Mouse (Mus musculus): ENCODE results near the gene Slco6c1.
A peak's percentile ranks its signal among the peaks of the same experiment; 100 is the strongest.

The Slco6c1 gene

GRCm38 (mm10) chr1:97128201-97128600 is at the start of gene Slco6c1:
Gene Slco6c1 (minus strand): TSS chr1:97128301.
- no peak for DNase-seq (ENCODE audit: low spot score in 2 of 2)

- DNase-seq (ENCODE audit: low spot score in 2 of 2) = no peak
Observed at GRCm38 (mm10) chr1:97038982-97039381, 89.1 kb downstream of the Slco6c1 start.

- DNase-seq (ENCODE audit: low spot score in 2 of 2) = no peak
Observed at GRCm38 (mm10) chr1:97038548-97038947, 89.6 kb downstream of the Slco6c1 start.

- DNase-seq (ENCODE audit: low spot score in 2 of 2) = no peak
Observed at GRCm38 (mm10) chr1:97037955-97038354, 90.1 kb downstream of the Slco6c1 start.

- no peak for DNase-seq (ENCODE audit: low spot score in 2 of 2)
Observed at GRCm38 (mm10) chr1:97021388-97021787, 106.7 kb downstream of the Slco6c1 start.

GRCm38 (mm10) chr1:97019404-97019803 is 108.7 kb downstream of the Slco6c1 start:
- no peak for DNase-seq (ENCODE audit: low spot score in 2 of 2)

GRCm38 (mm10) chr1:97018978-97019377 is 109.1 kb downstream of the Slco6c1 start:
- peak; percentile 45 to 62 for DNase-seq (ENCODE audit: low spot score in 2 of 2)

Data from frontal cortex, postnatal 25 days (tissue).